Mouse (Mus musculus) lung, postnatal 0 days (tissue): ENCODE measurements around the gene Sash3.

Experiments used
- CTCF ChIP-seq: IDR thresholded peaks from 2 replicates; pipeline ENCODE4 v1.5.1; 2016; ENCODE audit warnings: antibody characterized with exemption, mild to moderate bottlenecking
- EP300 ChIP-seq: IDR thresholded peaks from 2 replicates; pipeline ENCODE4 v1.6.1; 2016; ENCODE audit warnings: antibody characterized with exemption, mild to moderate bottlenecking, control low read depth

- peak; percentile 64 for TF ChIP-seq CTCF
- no peak for TF ChIP-seq EP300
Observed at GRCm38 (mm10) chrX:48099871-48100270, 46.4 kb upstream of the Sash3 start.
